Mouse (Mus musculus) MEL (cell line): ENCODE measurements around the gene Gm30191. TPM values are rescaled to one million over a fixed set of nuclear protein-coding genes. Genes with fewer than 3 reads are reported as not detected.
A peak's percentile ranks its signal among the peaks of the same experiment; 100 is the strongest.

ENCODE experiments used
- DNase-seq: peaks from one replicate; pipeline ENCODE4 v3.0.0; 2011; ENCODE audit warnings: low read depth, low spot score
- H3K27ac ChIP-seq: 2 replicates; pipeline ENCODE4 v1.5.1; 2012; ENCODE audit warnings: low read depth, mild to moderate bottlenecking, control low read depth, low read length, moderate library complexity; ENCODE audit not compliant: control insufficient read depth
- H3K27me3 ChIP-seq, 2 experiments: fragments of 150-350 bp in 1 of 2; sonication (generic) in 1 of 2; 2 replicates each; pipeline ENCODE4 v1.6.1; 2012; ENCODE audit warnings: low read length in 2 of 2, mild to moderate bottlenecking in 2 of 2, improper control_type of control experiment in 1 of 2, moderate library complexity in 1 of 2; ENCODE audit not compliant: insufficient read depth in 2 of 2, control insufficient read depth in 1 of 2
- H3K36me3 ChIP-seq, 2 experiments: 2 replicates each; pipeline ENCODE4 v1.6.1; 2012 to 2014; ENCODE audit warnings: low read length in 2 of 2, improper control_type of control experiment in 1 of 2, inconsistent platforms in 1 of 2, mild to moderate bottlenecking in 1 of 2; ENCODE audit not compliant: insufficient read depth in 2 of 2, control insufficient read depth in 1 of 2
- H3K4me1 ChIP-seq, 2 experiments: fragments of 150-350 bp in 1 of 2; sonication (generic) in 1 of 2; 2 replicates each; pipeline ENCODE4 v1.6.1; 2012; ENCODE audit warnings: low read length in 2 of 2, improper control_type of control experiment in 1 of 2, mild to moderate bottlenecking in 1 of 2; ENCODE audit not compliant: insufficient read depth in 2 of 2, control insufficient read depth in 1 of 2
- H3K4me3 ChIP-seq, 2 experiments: fragments of 150-350 bp in 1 of 2; sonication (generic) in 1 of 2; 2 replicates each; pipeline ENCODE4 v1.5.1; 2012; ENCODE audit warnings: low read depth in 2 of 2, low read length in 2 of 2, mild to moderate bottlenecking in 2 of 2, moderate library complexity in 2 of 2, control low read depth in 1 of 2, improper control_type of control experiment in 1 of 2; ENCODE audit not compliant: control insufficient read depth in 1 of 2, insufficient read depth in 1 of 2
- H3K79me2 ChIP-seq: 2 replicates; pipeline ENCODE4 v1.6.1; 2012; ENCODE audit warnings: mild to moderate bottlenecking, low read length, moderate library complexity; ENCODE audit not compliant: control insufficient read depth, poor library complexity, insufficient read depth
- H3K9ac ChIP-seq: 2 replicates; pipeline ENCODE4 v1.6.1; 2012; ENCODE audit warnings: low read depth, mild to moderate bottlenecking, control low read depth, low read length, moderate library complexity; ENCODE audit not compliant: control insufficient read depth, poor library complexity, severe bottlenecking
- H3K9me3 ChIP-seq: fragments of 150-350 bp; sonication (generic); replicated peaks from 2 replicates; pipeline ENCODE4 v1.6.1; 2012; ENCODE audit warnings: mild to moderate bottlenecking, low read length, improper control_type of control experiment, moderate library complexity; ENCODE audit not compliant: insufficient read depth
- BHLHE40 ChIP-seq: IDR thresholded peaks from 2 replicates; pipeline ENCODE4 v1.6.1; 2012; ENCODE audit warnings: low read depth, mild to moderate bottlenecking, inconsistent platforms, low read length, improper control_type of control experiment, borderline replicate concordance
- CHD2 ChIP-seq: IDR thresholded peaks from 2 replicates; pipeline ENCODE4 v1.6.1; 2011; ENCODE audit warnings: low read length, improper control_type of control experiment
- E2F4 ChIP-seq: IDR thresholded peaks from 2 replicates; pipeline ENCODE4 v1.6.1; 2011; ENCODE audit warnings: low read depth, low read length, improper control_type of control experiment, borderline replicate concordance
- ELF1 ChIP-seq: IDR thresholded peaks from 2 replicates; pipeline ENCODE4 v1.6.1; 2014; ENCODE audit warnings: low read depth, mild to moderate bottlenecking, inconsistent platforms, low read length, improper control_type of control experiment, moderate library complexity
- ETS1 ChIP-seq: IDR thresholded peaks from 2 replicates; pipeline ENCODE4 v1.6.1; 2012; ENCODE audit warnings: low read depth, mild to moderate bottlenecking, inconsistent platforms, low read length, improper control_type of control experiment, moderate library complexity
- HCFC1 ChIP-seq: IDR thresholded peaks from 2 replicates; pipeline ENCODE4 v1.6.1; 2012; ENCODE audit warnings: low read depth, mild to moderate bottlenecking, inconsistent platforms, low read length, improper control_type of control experiment, moderate library complexity
- KAT2A ChIP-seq: conservative IDR thresholded peaks from 2 replicates; pipeline ENCODE4 v1.6.1; 2012; ENCODE audit warnings: low read depth, low read length, improper control_type of control experiment, inconsistent platforms
- MAFK ChIP-seq: IDR thresholded peaks from 2 replicates; pipeline ENCODE4 v1.6.1; 2011; ENCODE audit warnings: low read depth, mild to moderate bottlenecking, low read length, improper control_type of control experiment, borderline replicate concordance
- MAZ ChIP-seq: IDR thresholded peaks from 2 replicates; pipeline ENCODE4 v1.6.1; 2012; ENCODE audit warnings: low read depth, mild to moderate bottlenecking, inconsistent platforms, low read length, improper control_type of control experiment
- MEF2A ChIP-seq: IDR thresholded peaks from 2 replicates; pipeline ENCODE4 v1.6.1; 2014; ENCODE audit warnings: low read depth, mild to moderate bottlenecking, inconsistent platforms, low read length, improper control_type of control experiment; ENCODE audit not compliant: poor library complexity, insufficient replicate concordance, severe bottlenecking; ENCODE audit errors: extremely low read depth
- MXI1 ChIP-seq: IDR thresholded peaks from 2 replicates; pipeline ENCODE4 v1.6.1; 2011; ENCODE audit warnings: mild to moderate bottlenecking, low read depth, low read length, improper control_type of control experiment
- MYB ChIP-seq: IDR thresholded peaks from 2 replicates; pipeline ENCODE4 v1.6.1; 2011; ENCODE audit warnings: mild to moderate bottlenecking, low read depth, low read length, improper control_type of control experiment
- NRF1 ChIP-seq: IDR thresholded peaks from 2 replicates; pipeline ENCODE4 v1.6.1; 2014; ENCODE audit warnings: low read depth, mild to moderate bottlenecking, inconsistent platforms, low read length, improper control_type of control experiment, moderate library complexity; ENCODE audit not compliant: poor library complexity, insufficient read depth, severe bottlenecking
- POLR2AphosphoS2 ChIP-seq: IDR thresholded peaks from 2 replicates; pipeline ENCODE4 v1.6.1; 2011; ENCODE audit warnings: low read length, improper control_type of control experiment
- RAD21 ChIP-seq: IDR thresholded peaks from 2 replicates; pipeline ENCODE4 v1.6.1; 2011; ENCODE audit warnings: mild to moderate bottlenecking, low read depth, low read length, improper control_type of control experiment
- TAL1 ChIP-seq: IDR thresholded peaks from 2 replicates; pipeline ENCODE4 v1.6.1; 2012; ENCODE audit warnings: mild to moderate bottlenecking, inconsistent platforms, low read length, moderate library complexity, mixed read lengths
- TBP ChIP-seq: IDR thresholded peaks from 2 replicates; pipeline ENCODE4 v1.8.0; 2011; ENCODE audit warnings: low read depth, low read length, improper control_type of control experiment
- UBTF ChIP-seq: IDR thresholded peaks from 2 replicates; pipeline ENCODE4 v1.6.1; 2012; ENCODE audit warnings: low read depth, mild to moderate bottlenecking, inconsistent platforms, low read length, improper control_type of control experiment, moderate library complexity, borderline replicate concordance; ENCODE audit not compliant: insufficient read depth
- USF1 ChIP-seq: IDR thresholded peaks from 2 replicates; pipeline ENCODE4 v1.6.1; 2014; ENCODE audit warnings: low read depth, mild to moderate bottlenecking, inconsistent platforms, low read length, improper control_type of control experiment, moderate library complexity
- ZKSCAN1 ChIP-seq: IDR thresholded peaks from 2 replicates; pipeline ENCODE4 v1.6.1; 2012; ENCODE audit warnings: low read depth, mild to moderate bottlenecking, inconsistent platforms, low read length, improper control_type of control experiment, moderate library complexity
- ZMIZ1 ChIP-seq: IDR thresholded peaks from 2 replicates; pipeline ENCODE4 v1.6.1; 2012; ENCODE audit warnings: low read depth, mild to moderate bottlenecking, inconsistent platforms, low read length, improper control_type of control experiment, moderate library complexity
- polyA plus RNA-seq, 2 experiments: library from polyadenylated mRNA; stranded (reverse) in 1 of 2; unstranded in 1 of 2; fragments of >175 nt in 1 of 2; fragments of >200 nt in 1 of 2; gene quantifications; 2 replicates each; pipeline versions ENCODE4 v1.2.1 to v1.2.4; 2012; ENCODE audit warnings: low replicate concordance in 2 of 2, low read depth in 1 of 2; ENCODE audit not compliant: insufficient read length in 2 of 2, insufficient read depth in 1 of 2, missing spikeins in 1 of 2
- total RNA-seq: library from RNA; depleted of rRNA; stranded (reverse); fragments of 300-350 nt; gene quantifications from 2 replicates; pipeline ENCODE4 v1.2.3, GENCODE M21; 2012; rRNA removed

Gene Gm30191
- total RNA-seq (not detected in 2 replicates), polyA plus RNA-seq (not detected)

DNA sequence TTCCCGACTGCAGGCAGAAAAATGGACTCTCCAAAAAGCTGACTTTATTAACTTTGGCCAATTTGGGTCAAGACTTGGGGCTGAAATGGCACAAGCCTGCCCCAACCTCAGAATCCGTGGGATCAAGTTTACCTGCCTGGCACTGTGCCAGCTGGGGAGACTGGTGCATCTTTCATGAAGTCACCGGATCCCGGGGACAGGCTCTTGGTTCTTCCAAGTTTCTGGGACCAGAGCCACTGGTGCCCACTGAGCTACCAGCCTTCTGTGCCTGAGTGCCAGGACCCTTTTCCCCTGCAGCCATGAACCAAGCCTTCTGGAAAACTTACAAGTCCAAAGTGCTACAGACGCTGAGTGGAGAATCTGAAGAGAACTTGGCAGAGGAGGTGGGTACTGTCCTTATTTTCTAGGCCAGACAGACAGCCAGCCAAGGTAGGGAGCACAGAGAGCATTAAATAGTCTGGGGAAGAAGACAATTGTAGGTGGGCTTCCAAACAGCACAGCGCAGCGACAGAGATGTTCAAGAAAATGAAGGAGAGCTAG lies at the start of gene Gm30191:
Gene Gm30191 (plus strand): TSS at position 217 of the 540 bp plus-strand sequence.
- Histone ChIP-seq H3K9me3 (no peaks in the 10 kb centered on the region), H3K79me2 (peaks cover 10% of the 10 kb centered on the region), H3K4me1 (peaks cover 2 to 17% of the 10 kb centered on the region in 2 experiments; a peak in 3 of 4 replicates), H3K27ac (no peak within 1 kb of the TSS), H3K9ac (peak within 1 kb of the TSS; percentile 69), H3K4me3 (peak within 1 kb of the TSS; percentile 49 to 64), H3K36me3 (peaks cover 0 to 3% of the 10 kb centered on the region in 2 experiments; a peak in 2 of 4 replicates), H3K27me3 (no peaks in the 10 kb centered on the region)
- no peak for DNase-seq
- TF ChIP-seq CHD2 (no peak), ELF1 (no peak), MEF2A (no peak), BHLHE40 (no peak), MAZ (no peak), NRF1 (no peak), KAT2A (no peak), ETS1 (no peak), TBP (no peak)

DNA sequence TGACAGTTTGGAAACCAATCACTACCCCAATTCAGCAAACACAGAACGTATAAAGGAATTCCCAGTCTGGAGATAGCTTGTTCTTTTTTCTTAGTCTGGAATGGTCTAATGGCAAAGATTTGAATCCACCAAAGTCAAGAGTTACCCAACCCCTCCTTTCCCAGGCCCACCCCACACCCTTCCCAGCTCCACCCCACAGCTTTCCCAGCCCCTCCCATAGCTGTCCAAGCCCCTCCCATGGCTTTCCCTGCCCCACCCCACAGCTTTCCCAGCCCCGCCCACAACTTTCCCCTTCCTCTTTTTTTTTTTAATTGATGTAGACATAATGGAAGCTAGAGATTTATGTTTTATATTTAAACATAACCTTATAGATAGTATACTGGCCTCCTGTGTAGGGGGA lies 47.4 kb upstream of the Gm30191 start:
- no peak for TF ChIP-seq KAT2A
- TF ChIP-seq E2F4 = no peak
- TF ChIP-seq POLR2AphosphoS2 = no peak
- no peak for TF ChIP-seq USF1
- TF ChIP-seq MYB = no peak
- no peak for TF ChIP-seq MEF2A
- TF ChIP-seq MXI1 = no peak
- TF ChIP-seq TBP = no peak
- TF ChIP-seq ZMIZ1 = no peak
- no peak for TF ChIP-seq RAD21
- TF ChIP-seq NRF1 = no peak
- TF ChIP-seq UBTF = no peak
- TF ChIP-seq TAL1 = no peak
- no peak for TF ChIP-seq MAFK
- no peak for TF ChIP-seq CHD2
- no peak for TF ChIP-seq ZKSCAN1
- no peak for TF ChIP-seq HCFC1
- DNase-seq = no peak
- no peaks in the 10 kb centered on the region for H3K9me3 ChIP-seq
- no peak overlapping the region for H3K9ac ChIP-seq
- no peaks in the 10 kb centered on the region for H3K27me3 ChIP-seq
- no peaks in the 10 kb centered on the region for H3K4me1 ChIP-seq
- H3K79me2 ChIP-seq = no peaks in the 10 kb centered on the region
- H3K36me3 ChIP-seq = no peaks in the 10 kb centered on the region
- H3K27ac ChIP-seq = no peak overlapping the region
- no peak overlapping the region for H3K4me3 ChIP-seq
